In genomic region chr2:102241626-102242025, GRCm38 (mm10) we compare ENCODE assay signal across 23 mouse cellular contexts. TPM values are rescaled to one million over a fixed set of nuclear protein-coding genes. Genes with fewer than 3 reads are reported as not detected.
DNase-seq lines count a peak whose midpoint lies in the region; ATAC-seq and TF ChIP-seq lines count a peak whose summit lies in the region.
"Had no signal": no experiment of that assay in that cellular context is flagged by ENCODE, and none has a peak within 500 bp of the region (broad histone marks: within the 10 kb centered on the region; RNA-seq: fewer than 3 reads in every experiment).

No protein-coding gene starts in this region.

- H3K27ac ChIP-seq in thymus, adult 2 months (ENCODE audit: control insufficient read depth, insufficient read depth, low read length): peak overlapping the region; percentile 96
- H3K27ac ChIP-seq: embryonic facial prominence, embryonic 13.5 days; embryonic facial prominence, embryonic 15.5 days; forebrain, embryonic 10.5 days; forebrain, embryonic 12.5 days had no signal

- WGBS in thymus, adult 2 months: 7% methylated on average over 7 of the region's 7 CpGs

- no peaks in the 10 kb centered on the region for H3K36me3 ChIP-seq in thymus, adult 2 months (ENCODE audit: control insufficient read depth, insufficient read depth, low read length)
- H3K36me3 ChIP-seq: embryonic facial prominence, embryonic 13.5 days; embryonic facial prominence, embryonic 15.5 days; forebrain, embryonic 10.5 days; forebrain, embryonic 12.5 days had no signal

- no peak for TF ChIP-seq POLR2A in thymus, adult 2 months (IDR thresholded peaks at IDR 0.05; ENCODE audit: control insufficient read depth, extremely low read depth, insufficient read depth, low read length, poor library complexity)

- H3K4me3 ChIP-seq in thymus, adult 2 months (ENCODE audit: control insufficient read depth, insufficient read depth, low read length): no peak overlapping the region
- H3K4me3 ChIP-seq: embryonic facial prominence, embryonic 13.5 days; embryonic facial prominence, embryonic 15.5 days; erythroblast, embryonic 14.5 days; forebrain, embryonic 10.5 days; forebrain, embryonic 12.5 days had no signal

- no peak for ATAC-seq in cerebellum, adult (ENCODE audit: insufficient number of reproducible peaks, low FRiP score, low TSS enrichment)
- ATAC-seq: forebrain, embryonic 14.5 days; forebrain, embryonic 16.5 days had no signal

- peaks cover 51% of the 10 kb centered on the region for H3K4me1 ChIP-seq in thymus, adult 2 months (replicated peaks; ENCODE audit: control insufficient read depth, insufficient read depth, low read length)
- H3K4me1 ChIP-seq: embryonic facial prominence, embryonic 13.5 days; embryonic facial prominence, embryonic 15.5 days had no signal

- peak; percentile 59 for DNase-seq in thymus, adult 2 months
- peak; percentile 62 to 72 for DNase-seq in thymus, postnatal 10 days (ENCODE audit: low spot score in 2 of 2)
- peak; percentile 69 for DNase-seq in thymus, postnatal 25 days
- DNase-seq in thymus, postnatal 4 days: peak; percentile 65
- no peak for DNase-seq in adrenal gland, adult 8-10 months
- DNase-seq in cerebellum, postnatal 14 days: no peak
- DNase-seq in kidney, postnatal 14 days: no peak
- DNase-seq: adrenal gland, adult 2 months; adrenal gland, postnatal 14 days; adrenal gland, postnatal 36 days; cerebellum, adult 11 months; cerebellum, adult 18-20 months; cerebellum, adult 8-10 months; cerebellum, adult 9-11 months; cerebellum, postnatal 25 days had no signal

- no peaks in the 10 kb centered on the region for H3K27me3 ChIP-seq in thymus, adult 2 months (ENCODE audit: control insufficient read depth, insufficient read depth, low read length)
- H3K27me3 ChIP-seq: embryonic facial prominence, embryonic 13.5 days; embryonic facial prominence, embryonic 15.5 days; forebrain, embryonic 12.5 days had no signal

- no peak for TF ChIP-seq CTCF in thymus, adult 2 months (IDR thresholded peaks at IDR 0.05; ENCODE audit: borderline replicate concordance, control insufficient read depth, extremely low read depth, insufficient read depth, low read length, poor library complexity)

RNA-seq across cellular contexts. Expression of gene Ldlrad3, which starts 55.4 kb away (rescaled TPM):
- 12.9 and 15.4 TPM in 2 replicates for polyA plus RNA-seq in thymus, adult 2 months (2012; rRNA removed)
- 1 to 10 TPM; 6.3 to 7.4 (median 7.0) TPM for total RNA-seq in adrenal gland, adult 8-10 months (2022)
- polyA plus RNA-seq: erythroblast, embryonic 14.5 days had no signal

Comparison
In these comparisons a context has a peak if more than half of its experiments do, and no peak if none do; other contexts are left out.
1. DNase-seq: peak in thymus, adult 2 months (single experiment), thymus, postnatal 10 days (2 of 2), thymus, postnatal 25 days (single experiment) and thymus, postnatal 4 days (single experiment); none in adrenal gland, adult 8-10 months (single experiment), cerebellum, postnatal 14 days (0 of 2) and kidney, postnatal 14 days (single experiment).